Mouse (Mus musculus): Measurements from ENCODE around the gene Nptx1. TPM values are rescaled to one million over a fixed set of nuclear protein-coding genes. Genes with fewer than 3 reads are reported as not detected.
A peak's percentile ranks its signal among the peaks of the same experiment; 100 is the strongest.

Nptx1 gene
- polyA plus RNA-seq, 1 experiment from 2014 or later, result 1.2 TPM

DNA sequence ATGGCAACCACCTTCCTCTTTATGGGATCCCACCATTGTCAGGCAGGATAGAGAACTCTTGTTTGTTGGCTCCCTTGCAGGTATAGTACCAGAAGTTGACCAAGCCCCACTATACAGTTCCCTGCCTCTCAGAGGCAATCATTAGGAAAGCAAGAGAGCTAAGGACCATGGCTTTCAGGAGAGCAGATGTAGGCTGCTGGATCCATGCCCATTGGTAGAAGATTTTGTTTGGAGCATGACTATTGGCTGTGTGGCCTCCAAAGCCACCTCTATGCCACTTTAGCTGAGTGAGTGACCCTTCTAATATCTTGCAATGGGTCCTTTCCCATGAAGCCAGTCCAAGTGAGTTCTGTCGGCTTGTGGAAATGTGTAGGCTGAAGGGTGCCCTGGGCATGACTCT is 28.2 kb downstream of the Nptx1 start:
- ATAC-seq (ENCODE audit: insufficient number of reproducible peaks, low FRiP score, low TSS enrichment, low read depth), result no peak
- peaks cover 12% of the 10 kb centered on the region for H3K27me3 ChIP-seq

GRCm38 (mm10) chr11:119516677-119517361 is 30.7 kb downstream of the Nptx1 start:
- Histone ChIP-seq H3K4me3 (no peak overlapping the region), H3K9me3 (no peaks in the 10 kb centered on the region), H3K9ac (no peak overlapping the region), H3K4me2 (no peak overlapping the region), H3K27me3 (peaks cover 16% of the 10 kb centered on the region), H3K4me1 (peaks cover 21% of the 10 kb centered on the region), H3K27ac (no peak overlapping the region), H3K36me3 (no peaks in the 10 kb centered on the region)
- WGBS, result 62% methylated on average over 12 of the region's 12 CpGs
- ATAC-seq (ENCODE audit: insufficient number of reproducible peaks, low FRiP score, low TSS enrichment, low read depth), result no peak

More for the DNA sequence above, 28.2 kb downstream of the Nptx1 start:
- Histone ChIP-seq H3K9ac (no peak overlapping the region), H3K9me3 (no peaks in the 10 kb centered on the region), H3K4me2 (no peak overlapping the region), H3K4me1 (peaks cover 12% of the 10 kb centered on the region), H3K27ac (no peak overlapping the region), H3K4me3 (no peak overlapping the region), H3K36me3 (no peaks in the 10 kb centered on the region)
- 89% methylated on average over 1 of the region's 1 CpGs for WGBS

DNA sequence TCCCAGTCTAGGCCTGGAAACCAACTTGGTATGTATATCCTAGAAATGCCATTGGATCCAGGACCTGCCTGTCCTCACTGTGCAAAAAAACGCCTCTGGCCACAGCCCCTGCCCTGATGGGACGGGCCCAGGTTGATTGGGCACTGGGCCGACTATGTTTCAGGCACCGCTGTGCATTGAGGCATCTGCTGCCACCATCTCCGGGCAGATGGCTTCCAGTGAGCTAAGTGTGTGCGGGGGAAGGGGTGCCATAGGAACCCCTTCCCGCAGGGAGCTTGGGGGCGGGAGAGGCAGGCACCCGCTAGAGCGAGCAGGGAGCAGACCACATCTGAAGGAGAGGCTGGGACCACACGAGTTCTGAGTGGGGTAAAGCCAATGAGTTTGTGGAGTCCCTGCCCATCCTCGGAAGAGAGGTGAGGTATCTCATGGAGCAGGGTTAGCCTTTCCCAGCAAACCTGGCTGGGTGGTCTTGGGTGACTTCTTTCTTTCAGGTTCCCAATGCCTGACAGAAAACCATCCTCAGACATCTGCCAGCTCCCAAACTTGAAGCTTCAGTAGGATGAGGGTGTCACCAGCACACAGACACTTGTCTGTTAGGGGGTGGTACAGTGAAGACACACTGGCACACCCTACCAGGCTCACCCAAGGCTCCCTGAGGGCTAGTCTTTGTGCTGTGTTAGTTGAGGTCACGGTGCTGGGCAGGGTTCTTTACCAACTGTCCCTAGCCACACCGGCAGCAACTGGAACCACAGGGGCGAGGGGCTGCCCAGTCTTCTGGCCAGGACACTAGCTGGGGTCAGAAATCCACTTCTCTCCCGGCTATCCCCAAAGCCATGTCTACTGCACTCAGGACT is 31.5 kb downstream of the Nptx1 start:
- Histone ChIP-seq H3K9me3 (no peaks in the 10 kb centered on the region), H3K9ac (no peak overlapping the region), H3K36me3 (no peaks in the 10 kb centered on the region), H3K4me1 (peaks cover 21% of the 10 kb centered on the region), H3K4me2 (no peak overlapping the region), H3K27ac (no peak overlapping the region), H3K27me3 (peaks cover 16% of the 10 kb centered on the region), H3K4me3 (no peak overlapping the region)
- 71% methylated on average over 16 of the region's 16 CpGs for WGBS
- ATAC-seq (ENCODE audit: insufficient number of reproducible peaks, low FRiP score, low TSS enrichment, low read depth), result no peak

GRCm38 (mm10) chr11:119514967-119515636 is 32.5 kb downstream of the Nptx1 start:
- peaks cover 16% of the 10 kb centered on the region for H3K27me3 ChIP-seq
- no peak overlapping the region for H3K27ac ChIP-seq
- peak overlapping the region; percentile 34 for H3K4me2 ChIP-seq
- H3K9ac ChIP-seq, result no peak overlapping the region
- WGBS, result 5% methylated on average over 21 of the region's 21 CpGs
- no peak for ATAC-seq (ENCODE audit: insufficient number of reproducible peaks, low FRiP score, low TSS enrichment, low read depth)
- H3K36me3 ChIP-seq, result no peaks in the 10 kb centered on the region
- H3K4me3 ChIP-seq, result peak overlapping the region; percentile 14; the same call in 1 of the 2 replicates
- no peaks in the 10 kb centered on the region for H3K9me3 ChIP-seq
- H3K4me1 ChIP-seq, result peaks cover 21% of the 10 kb centered on the region

DNA sequence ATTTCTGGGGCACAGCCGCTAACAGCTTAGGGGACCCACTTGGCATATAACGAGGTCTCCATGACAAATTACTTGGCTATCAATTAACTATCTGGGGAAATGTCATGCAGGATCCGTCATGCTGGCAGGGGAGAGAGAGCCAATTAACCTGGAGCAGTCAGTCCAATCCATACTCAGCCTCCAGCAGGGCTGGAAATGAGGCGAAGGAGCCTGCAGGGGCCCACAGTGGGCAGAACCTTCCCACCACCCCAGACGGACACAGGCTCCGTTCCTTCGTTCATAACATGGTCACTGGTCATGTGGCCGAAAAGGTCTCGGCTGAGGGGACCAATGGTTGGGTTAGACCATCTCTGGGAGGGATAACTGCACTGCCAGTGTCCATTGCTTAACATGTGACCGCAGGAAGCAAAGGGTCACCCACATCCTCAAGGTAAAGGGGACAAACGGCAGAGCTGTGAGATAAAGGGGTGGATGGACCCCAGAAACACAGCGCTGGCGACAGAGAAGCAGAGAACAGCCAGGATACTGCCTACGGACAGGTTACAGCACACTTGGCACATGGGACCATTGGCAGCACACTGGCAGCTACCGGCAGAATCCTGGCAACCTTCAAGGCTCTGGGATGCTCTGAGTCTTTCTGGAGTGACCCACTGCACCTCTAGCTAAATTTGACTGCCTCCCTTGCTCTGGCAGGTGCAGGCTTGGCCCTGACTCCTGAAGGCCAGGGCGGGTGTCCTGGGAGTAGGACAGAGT is 33.3 kb downstream of the Nptx1 start:
- Histone ChIP-seq H3K27ac (no peak overlapping the region), H3K4me3 (no peak overlapping the region), H3K9ac (no peak overlapping the region), H3K4me2 (no peak overlapping the region), H3K27me3 (peaks cover 16% of the 10 kb centered on the region), H3K36me3 (no peaks in the 10 kb centered on the region), H3K9me3 (no peaks in the 10 kb centered on the region), H3K4me1 (peaks cover 21% of the 10 kb centered on the region)
- ATAC-seq (ENCODE audit: insufficient number of reproducible peaks, low FRiP score, low TSS enrichment, low read depth), result no peak
- WGBS, result 41% methylated on average over 16 of the region's 16 CpGs

GRCm38 (mm10) chr11:119513038-119513659 is 34.4 kb downstream of the Nptx1 start:
- Histone ChIP-seq H3K9me3 (no peaks in the 10 kb centered on the region), H3K27me3 (peaks cover 16% of the 10 kb centered on the region), H3K4me1 (peaks cover 21% of the 10 kb centered on the region), H3K4me2 (no peak overlapping the region), H3K36me3 (peaks cover 9% of the 10 kb centered on the region), H3K4me3 (no peak overlapping the region), H3K9ac (no peak overlapping the region), H3K27ac (no peak overlapping the region)
- ATAC-seq (ENCODE audit: insufficient number of reproducible peaks, low FRiP score, low TSS enrichment, low read depth), result no peak
- whole genome bisulfite sequencing, result 30% methylated on average over 9 of the region's 9 CpGs

GRCm38 (mm10) chr11:119509165-119509776 is 38.3 kb downstream of the Nptx1 start:
- Histone ChIP-seq H3K27me3 (peaks cover 4% of the 10 kb centered on the region), H3K9me3 (no peaks in the 10 kb centered on the region), H3K4me2 (no peak overlapping the region), H3K36me3 (peaks cover 42% of the 10 kb centered on the region), H3K4me3 (no peak overlapping the region), H3K27ac (no peak overlapping the region), H3K9ac (no peak overlapping the region), H3K4me1 (peaks cover 8% of the 10 kb centered on the region; the same call in 1 of the 2 replicates)
- ATAC-seq (ENCODE audit: insufficient number of reproducible peaks, low FRiP score, low TSS enrichment, low read depth), result no peak
- 74% methylated on average over 5 of the region's 5 CpGs for WGBS

- Histone ChIP-seq H3K27me3 (no peaks in the 10 kb centered on the region), H3K9me3 (no peaks in the 10 kb centered on the region), H3K4me2 (no peak overlapping the region), H3K4me3 (no peak overlapping the region), H3K36me3 (peaks cover 55% of the 10 kb centered on the region), H3K4me1 (no peaks in the 10 kb centered on the region), H3K27ac (no peak overlapping the region), H3K9ac (no peak overlapping the region)
- 86% methylated on average over 8 of the region's 8 CpGs for WGBS
- ATAC-seq (ENCODE audit: insufficient number of reproducible peaks, low FRiP score, low TSS enrichment, low read depth), result no peak
These were observed 39.8 kb downstream of the Nptx1 start for GRCm38 (mm10) chr11:119507772-119508171.

DNA sequence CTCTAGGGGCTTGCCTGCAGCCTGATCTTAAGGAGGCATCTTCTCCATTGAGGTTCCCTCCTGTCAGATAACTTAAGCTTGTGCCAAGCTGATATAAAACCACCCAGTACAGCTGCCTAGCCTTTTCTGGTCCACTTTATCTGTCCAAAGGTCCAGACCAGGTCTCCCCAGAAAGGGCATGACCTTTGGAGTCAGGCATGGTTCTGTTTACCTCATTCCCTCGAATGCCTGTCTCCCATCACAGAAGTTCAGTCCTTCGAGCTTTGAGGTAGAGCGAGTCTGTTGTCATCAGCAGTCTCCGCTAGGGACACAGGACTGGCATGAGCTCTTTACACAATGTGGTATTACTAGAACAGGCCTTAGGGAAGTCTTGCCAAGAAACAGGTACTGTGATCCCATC is 41.2 kb downstream of the Nptx1 start:
- Histone ChIP-seq H3K4me2 (no peak overlapping the region), H3K4me1 (no peaks in the 10 kb centered on the region), H3K9ac (no peak overlapping the region), H3K27me3 (no peaks in the 10 kb centered on the region), H3K4me3 (no peak overlapping the region), H3K36me3 (peaks cover 67% of the 10 kb centered on the region), H3K9me3 (no peaks in the 10 kb centered on the region), H3K27ac (no peak overlapping the region)
- WGBS, result 87% methylated on average over 4 of the region's 4 CpGs
- ATAC-seq (ENCODE audit: insufficient number of reproducible peaks, low FRiP score, low TSS enrichment, low read depth), result no peak

DNA sequence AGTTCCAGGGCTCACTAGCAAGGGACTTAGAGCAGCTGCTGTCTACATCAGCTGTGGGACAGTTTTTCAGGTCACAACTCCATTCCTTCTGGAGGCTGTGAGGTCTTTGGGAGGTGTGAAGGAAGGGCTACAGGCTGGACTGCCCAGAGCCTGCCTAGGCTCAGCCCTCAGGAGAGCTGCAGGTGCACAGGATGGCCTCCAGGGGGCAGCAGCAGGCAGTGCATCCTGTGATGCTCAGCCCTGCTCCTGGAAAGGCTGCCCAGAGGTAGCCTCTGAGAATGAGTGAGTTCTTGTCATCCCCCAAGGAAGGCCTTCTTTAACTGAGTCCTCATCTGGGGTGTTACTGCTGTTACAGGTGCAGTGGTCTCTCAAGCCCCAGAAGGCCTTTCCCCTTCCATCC is 43.9 kb downstream of the Nptx1 start:
- no peaks in the 10 kb centered on the region for H3K27me3 ChIP-seq
- no peak; the same call in 1 of the 2 replicates for ATAC-seq (ENCODE audit: insufficient number of reproducible peaks, low FRiP score, low TSS enrichment, low read depth)
- H3K4me3 ChIP-seq, result no peak overlapping the region
- H3K9me3 ChIP-seq, result no peaks in the 10 kb centered on the region
- H3K27ac ChIP-seq, result no peak overlapping the region
- H3K36me3 ChIP-seq, result peaks cover 90% of the 10 kb centered on the region
- H3K9ac ChIP-seq, result no peak overlapping the region
- H3K4me2 ChIP-seq, result no peak overlapping the region
- H3K4me1 ChIP-seq, result no peaks in the 10 kb centered on the region

DNA sequence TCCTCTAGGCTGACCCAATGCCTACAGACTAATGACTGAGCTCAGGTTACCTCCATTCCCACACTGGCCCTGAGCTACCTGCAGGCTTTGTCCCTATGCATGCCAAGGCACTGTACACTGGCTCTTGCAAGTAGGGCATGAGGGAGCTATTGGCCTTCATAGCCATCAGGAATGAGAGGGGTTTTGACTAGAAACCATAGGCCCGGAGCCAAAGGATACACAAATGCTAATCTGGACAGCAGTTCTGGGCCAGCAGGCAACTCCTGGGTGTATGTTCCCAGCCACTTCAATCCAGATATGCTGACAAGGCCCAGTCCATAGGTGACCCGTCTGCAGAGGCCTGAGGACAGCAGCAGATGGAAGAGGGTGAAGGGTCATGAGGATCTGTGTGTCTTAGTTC is 47.5 kb downstream of the Nptx1 start:
- no peaks in the 10 kb centered on the region for H3K27me3 ChIP-seq
- no peak for ATAC-seq (ENCODE audit: insufficient number of reproducible peaks, low FRiP score, low TSS enrichment, low read depth)
- H3K4me2 ChIP-seq, result no peak overlapping the region
- H3K27ac ChIP-seq, result no peak overlapping the region
- WGBS, result 83% methylated on average over 2 of the region's 2 CpGs
- no peaks in the 10 kb centered on the region for H3K4me1 ChIP-seq
- no peak overlapping the region for H3K9ac ChIP-seq
- H3K9me3 ChIP-seq, result no peaks in the 10 kb centered on the region
- H3K36me3 ChIP-seq, result peaks cover 82% of the 10 kb centered on the region
- no peak overlapping the region for H3K4me3 ChIP-seq

All from limb, embryonic 15.5 days (tissue).